Mouse (Mus musculus): ENCODE measurements around the gene Cflar. TPM values are rescaled to one million over a fixed set of nuclear protein-coding genes. Genes with fewer than 3 reads are reported as not detected.
A peak's percentile ranks its signal among the peaks of the same experiment; 100 is the strongest.
"Not testable (repeated sequence)": the region's sequence is repeated elsewhere in the genome, so short reads cannot be mapped to it uniquely, and the experiment has no call there.

Gene Cflar
- total and polyA plus RNA-seq, 2 experiments from 2014 or later, result 15.3 to 15.8 TPM

DNA sequence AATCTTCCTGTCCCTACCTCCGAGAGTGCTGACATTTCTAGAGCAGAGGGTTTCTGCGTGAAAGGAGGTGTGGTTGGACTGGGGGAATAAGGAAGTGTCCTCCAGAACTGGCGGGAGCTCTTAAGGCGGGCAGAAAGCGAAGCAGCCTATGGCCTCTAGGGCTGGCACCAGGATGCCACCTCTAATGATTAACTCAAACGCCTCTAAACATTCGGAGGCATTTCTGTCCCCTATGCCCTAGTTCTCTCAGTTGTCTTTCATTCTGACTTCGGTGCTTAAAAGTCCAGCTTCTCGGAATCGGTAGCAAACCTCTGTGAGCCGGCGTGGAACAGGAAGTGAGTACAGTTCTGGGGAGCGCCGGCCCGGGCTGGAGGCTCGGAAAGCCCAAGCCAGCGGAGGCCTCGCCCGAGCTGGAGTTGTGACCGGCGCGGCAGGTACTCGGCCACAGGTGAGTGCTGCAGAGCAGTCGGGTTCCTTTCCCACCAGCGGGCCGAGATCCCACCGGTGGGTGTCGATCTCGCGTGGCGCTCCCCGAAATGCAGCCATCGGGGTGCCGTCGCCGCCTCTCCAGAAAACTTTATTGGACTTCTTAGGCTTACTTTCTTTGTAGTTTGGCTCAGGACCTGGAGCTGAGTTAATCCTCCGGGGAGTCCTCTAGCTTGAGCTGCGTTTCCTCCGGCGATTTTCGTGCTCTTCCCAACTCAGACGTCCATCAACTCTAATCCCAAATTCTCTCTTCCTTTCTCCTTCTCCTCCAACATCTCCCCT, 84.2 kb downstream of the Cflar start, which contains the start of gene Casp8:
Gene Casp8, plus strand, starts transcription at position 84 of the 768 bp plus-strand sequence.
- Histone ChIP-seq H3K36me3 (ENCODE audit: insufficient read depth, low read length) (no peaks in the 10 kb centered on the region), H3K4me3 (ENCODE audit: low read depth, low read length) (peak within 1 kb of the TSS; percentile 45), H3K9ac (replicated peaks; ENCODE audit: low read length, poor library complexity, severe bottlenecking) (peak within 1 kb of the TSS; percentile 34), H3K4me1 (ENCODE audit: insufficient read depth, low read length) (no peaks in the 10 kb centered on the region), H3K9me3 (ENCODE audit: low read length) (no peaks in the 10 kb centered on the region), H3K27me3 (ENCODE audit: insufficient read depth, low read length) (no peaks in the 10 kb centered on the region), H3K4me2 (ENCODE audit: low read depth, low read length, poor library complexity, severe bottlenecking) (peak within 1 kb of the TSS; percentile 83), H3K27ac (ENCODE audit: low read depth, low read length) (peak within 1 kb of the TSS; percentile 13; the same call in 1 of the 2 replicates)
- no peak for TF ChIP-seq CTCF (IDR thresholded peaks at IDR 0.05)
- peak; percentile 39 for DNase-seq (ENCODE audit: low spot score)
- 3% methylated on average over 42 of the region's 42 CpGs for WGBS
- ATAC-seq (ENCODE audit: low FRiP score), result no peak

DNA sequence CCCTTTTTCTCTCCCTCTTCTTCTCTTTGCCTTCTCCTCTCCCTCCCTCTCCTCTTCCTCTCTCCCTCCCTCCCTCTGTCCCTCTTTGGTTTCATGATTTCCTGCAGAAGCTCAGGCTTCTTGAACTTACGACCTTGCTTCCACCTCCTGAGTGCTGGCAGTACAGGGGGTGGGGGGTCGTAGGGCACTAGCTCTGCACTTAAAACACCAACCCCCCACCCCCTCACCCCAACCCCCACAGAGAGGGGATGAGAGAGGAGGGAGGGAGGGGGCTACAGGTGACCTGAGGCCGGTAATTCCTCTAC, 84.7 kb downstream of the Cflar start:
- H3K9me3 ChIP-seq (ENCODE audit: low read length), result no peaks in the 10 kb centered on the region
- no peak for ATAC-seq (ENCODE audit: low FRiP score)
- DNase-seq (ENCODE audit: low spot score), result no peak
- 8% methylated on average over 3 of the region's 3 CpGs for WGBS
- H3K9ac ChIP-seq (replicated peaks; ENCODE audit: low read length, poor library complexity, severe bottlenecking), result peak overlapping the region; percentile 34; the same call in 1 of the 2 replicates
- peak overlapping the region; percentile 45 for H3K4me3 ChIP-seq (ENCODE audit: low read depth, low read length)
- no peaks in the 10 kb centered on the region for H3K4me1 ChIP-seq (ENCODE audit: insufficient read depth, low read length)
- no peak for TF ChIP-seq CTCF (IDR thresholded peaks at IDR 0.05)
- H3K27me3 ChIP-seq (ENCODE audit: insufficient read depth, low read length), result no peaks in the 10 kb centered on the region
- H3K4me2 ChIP-seq (ENCODE audit: low read depth, low read length, poor library complexity, severe bottlenecking), result peak overlapping the region; percentile 83
- no peaks in the 10 kb centered on the region for H3K36me3 ChIP-seq (ENCODE audit: insufficient read depth, low read length)
- 0 out of 2 replicates have a peak overlapping the region, but pooled peaks have one; percentile 13 for H3K27ac ChIP-seq (ENCODE audit: low read depth, low read length)

DNA sequence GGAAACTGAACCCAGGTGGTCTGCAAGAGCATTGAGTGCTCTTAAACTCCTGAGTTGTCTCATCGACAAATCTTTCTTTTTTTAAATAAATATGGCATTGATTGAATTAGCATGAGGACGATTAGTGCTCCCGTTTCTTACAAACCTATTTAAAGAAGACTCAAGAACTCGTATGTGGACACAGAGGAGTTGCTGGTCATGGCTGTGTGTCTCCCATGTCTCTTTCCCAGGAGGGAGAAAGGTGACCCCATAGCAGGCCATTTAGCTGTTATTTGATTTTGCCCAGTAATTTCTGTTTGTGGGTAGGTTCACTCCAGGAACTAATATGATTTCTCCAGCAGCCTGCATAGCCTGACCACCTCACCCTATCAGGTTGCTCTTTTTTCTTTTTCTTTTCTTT, 85.5 kb downstream of the Cflar start:
- ATAC-seq (ENCODE audit: low FRiP score) (no peak), DNase-seq (ENCODE audit: low spot score) (no peak)
- H3K4me3 ChIP-seq (ENCODE audit: low read depth, low read length), result no peak overlapping the region
- no peaks in the 10 kb centered on the region for H3K36me3 ChIP-seq (ENCODE audit: insufficient read depth, low read length)
- no peak for TF ChIP-seq CTCF (IDR thresholded peaks at IDR 0.05)
- H3K9me3 ChIP-seq (ENCODE audit: low read length), result no peaks in the 10 kb centered on the region
- H3K4me2 ChIP-seq (ENCODE audit: low read depth, low read length, poor library complexity, severe bottlenecking), result no peak overlapping the region
- no peak overlapping the region for H3K27ac ChIP-seq (ENCODE audit: low read depth, low read length)
- WGBS, result 79% methylated on average over 4 of the region's 4 CpGs
- no peaks in the 10 kb centered on the region for H3K4me1 ChIP-seq (ENCODE audit: insufficient read depth, low read length)
- no peaks in the 10 kb centered on the region for H3K27me3 ChIP-seq (ENCODE audit: insufficient read depth, low read length)
- no peak overlapping the region for H3K9ac ChIP-seq (replicated peaks; ENCODE audit: low read length, poor library complexity, severe bottlenecking)

DNA sequence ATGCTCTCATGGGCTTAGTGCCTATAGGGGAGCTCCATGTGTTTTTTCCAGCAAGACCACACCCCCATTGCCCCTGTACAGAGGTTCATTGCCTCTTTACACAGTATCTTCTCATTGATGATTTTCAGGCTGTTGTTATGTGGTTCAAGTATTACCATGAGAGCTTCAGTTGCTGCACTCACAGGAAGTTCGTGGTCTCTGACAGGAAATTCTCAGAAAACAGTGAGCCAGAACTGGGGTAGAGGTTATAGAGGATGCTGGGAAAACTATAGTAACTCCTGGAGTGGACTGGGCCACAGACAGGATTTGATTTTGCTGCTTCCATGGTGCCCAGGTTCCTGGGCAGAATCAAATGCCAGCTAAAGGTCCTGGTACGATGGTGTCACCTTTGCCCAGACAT, 86.1 kb downstream of the Cflar start:
- no peak overlapping the region for H3K9ac ChIP-seq (replicated peaks; ENCODE audit: low read length, poor library complexity, severe bottlenecking)
- H3K4me3 ChIP-seq (ENCODE audit: low read depth, low read length), result no peak overlapping the region
- no peak for ATAC-seq (ENCODE audit: low FRiP score)
- TF ChIP-seq CTCF (IDR thresholded peaks at IDR 0.05), result no peak
- no peaks in the 10 kb centered on the region for H3K27me3 ChIP-seq (ENCODE audit: insufficient read depth, low read length)
- no peak overlapping the region for H3K27ac ChIP-seq (ENCODE audit: low read depth, low read length)
- no peak overlapping the region for H3K4me2 ChIP-seq (ENCODE audit: low read depth, low read length, poor library complexity, severe bottlenecking)
- no peaks in the 10 kb centered on the region for H3K36me3 ChIP-seq (ENCODE audit: insufficient read depth, low read length)
- H3K9me3 ChIP-seq (ENCODE audit: low read length), result no peaks in the 10 kb centered on the region
- no peaks in the 10 kb centered on the region for H3K4me1 ChIP-seq (ENCODE audit: insufficient read depth, low read length)
- WGBS, result 94% methylated on average over 2 of the region's 2 CpGs
- no peak for DNase-seq (ENCODE audit: low spot score)

DNA sequence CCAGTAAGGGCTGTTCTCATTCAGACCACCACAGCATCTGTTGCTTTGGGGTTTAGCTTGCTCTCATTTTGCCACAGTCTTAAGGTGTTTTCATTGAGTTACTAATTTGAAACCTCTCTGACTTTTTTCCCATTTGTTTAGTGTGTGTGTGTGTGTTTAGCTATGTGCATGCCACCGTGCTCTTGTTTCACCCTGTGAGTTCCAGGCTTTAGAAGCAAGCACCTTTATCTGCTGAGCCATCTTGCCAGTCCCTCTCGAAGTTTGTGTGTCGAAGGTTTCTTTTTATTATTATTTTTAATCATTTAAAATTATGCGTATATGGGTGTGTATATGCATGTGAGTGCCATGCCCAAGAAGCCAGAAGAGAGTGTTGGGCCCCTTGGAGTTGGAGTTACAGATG, 87.6 kb downstream of the Cflar start:
- H3K4me2 ChIP-seq (ENCODE audit: low read depth, low read length, poor library complexity, severe bottlenecking), result no peak overlapping the region
- TF ChIP-seq CTCF (IDR thresholded peaks at IDR 0.05), result no peak
- 94% methylated on average over 4 of the region's 4 CpGs for WGBS
- H3K36me3 ChIP-seq (ENCODE audit: insufficient read depth, low read length), result no peaks in the 10 kb centered on the region
- ATAC-seq (ENCODE audit: low FRiP score) (no peak), DNase-seq (ENCODE audit: low spot score) (no peak)
- no peak overlapping the region for H3K27ac ChIP-seq (ENCODE audit: low read depth, low read length)
- no peak overlapping the region for H3K4me3 ChIP-seq (ENCODE audit: low read depth, low read length)
- no peak overlapping the region for H3K9ac ChIP-seq (replicated peaks; ENCODE audit: low read length, poor library complexity, severe bottlenecking)
- H3K9me3 ChIP-seq (ENCODE audit: low read length), result no peaks in the 10 kb centered on the region
- no peaks in the 10 kb centered on the region for H3K27me3 ChIP-seq (ENCODE audit: insufficient read depth, low read length)
- no peaks in the 10 kb centered on the region for H3K4me1 ChIP-seq (ENCODE audit: insufficient read depth, low read length)

DNA sequence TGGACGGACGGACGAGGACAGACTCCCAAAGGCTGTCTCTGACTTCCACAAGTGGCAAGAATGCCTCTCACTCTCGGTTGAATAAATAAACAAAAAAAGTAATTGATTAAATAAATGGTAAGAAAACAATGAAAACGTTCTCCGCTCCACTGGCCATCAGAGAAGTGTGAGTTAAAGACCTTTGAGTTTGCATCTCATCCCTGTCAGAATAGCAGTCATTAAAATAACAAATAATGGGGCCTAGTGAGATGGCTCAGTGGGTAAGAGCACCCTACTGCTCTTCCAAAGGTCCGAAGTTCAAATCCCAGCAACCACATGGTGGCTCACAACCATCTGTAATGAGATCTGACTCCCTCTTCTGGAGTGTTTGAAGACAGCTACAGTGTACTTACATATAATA, 89.3 kb downstream of the Cflar start:
- H3K9me3 ChIP-seq (ENCODE audit: low read length); H3K9ac ChIP-seq (replicated peaks; ENCODE audit: low read length, poor library complexity, severe bottlenecking); H3K36me3 ChIP-seq (ENCODE audit: insufficient read depth, low read length); H3K27ac ChIP-seq (ENCODE audit: low read depth, low read length); H3K27me3 ChIP-seq (ENCODE audit: insufficient read depth, low read length); H3K4me1 ChIP-seq (ENCODE audit: insufficient read depth, low read length); H3K4me2 ChIP-seq (ENCODE audit: low read depth, low read length, poor library complexity, severe bottlenecking); H3K4me3 ChIP-seq (ENCODE audit: low read depth, low read length); ATAC-seq (ENCODE audit: low FRiP score); DNase-seq (ENCODE audit: low spot score): not testable (repeated sequence)
- 82% methylated on average over 7 of the region's 7 CpGs for WGBS

All from midbrain, postnatal 0 days (tissue).